Mouse (Mus musculus): ENCODE measurements around the gene Osbpl11.

- no peak for TF ChIP-seq POLR2A (IDR thresholded peaks at IDR 0.05; ENCODE audit: extremely low read depth, insufficient read depth, low read length)
- TF ChIP-seq CTCF (IDR thresholded peaks at IDR 0.05; ENCODE audit: extremely low read depth, insufficient read depth, low read length) = no peak
Observed at GRCm38 (mm10) chr16:33250651-33251120, 65.8 kb downstream of the Osbpl11 start.

All from cortical plate, adult 2 months (tissue).